Mouse (Mus musculus) brain, adult 2 months (tissue): ENCODE results near the gene Gm12253.

Experiments used
- DNase-seq: peaks from one replicate; pipeline ENCODE4 v3.0.0; 2011; ENCODE audit warnings: low read depth, low spot score

Gene Gm12253

DNA sequence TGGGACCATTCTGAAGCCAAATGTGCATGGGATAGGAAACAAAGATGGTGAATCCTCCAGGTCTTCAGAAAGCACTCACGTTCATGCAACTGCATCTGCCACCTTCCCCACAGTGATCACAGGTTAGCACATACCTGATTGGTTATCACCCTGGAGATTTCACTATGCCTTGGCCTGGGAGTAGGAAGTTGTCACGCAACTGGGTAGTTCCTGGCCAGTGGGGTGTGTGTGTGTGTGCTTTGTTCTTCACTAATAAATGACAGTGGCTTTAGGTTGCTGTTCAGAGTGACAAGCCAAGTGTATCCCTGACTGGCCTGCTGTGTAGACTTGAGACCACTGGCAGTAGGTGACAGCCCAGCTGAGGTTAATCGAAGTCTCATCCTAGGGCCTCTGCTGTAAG, at the start of gene Gm12253:
Gm12253 (plus strand) TSS at position 301 of the 400 bp plus-strand sequence.
- DNase-seq, result no peak

GRCm38 (mm10) chr11:58399985-58400645, 32.2 kb upstream of the Gm12253 start:
- DNase-seq, result peak; percentile 12

GRCm38 (mm10) chr11:58400655-58401054, 31.7 kb upstream of the Gm12253 start:
- no peak for DNase-seq

- no peak for DNase-seq
Observed at GRCm38 (mm10) chr11:58408066-58408465, 24.3 kb upstream of the Gm12253 start.

- DNase-seq, result peak; percentile 48
Observed at GRCm38 (mm10) chr11:58418336-58418735, 14.0 kb upstream of the Gm12253 start.

DNA sequence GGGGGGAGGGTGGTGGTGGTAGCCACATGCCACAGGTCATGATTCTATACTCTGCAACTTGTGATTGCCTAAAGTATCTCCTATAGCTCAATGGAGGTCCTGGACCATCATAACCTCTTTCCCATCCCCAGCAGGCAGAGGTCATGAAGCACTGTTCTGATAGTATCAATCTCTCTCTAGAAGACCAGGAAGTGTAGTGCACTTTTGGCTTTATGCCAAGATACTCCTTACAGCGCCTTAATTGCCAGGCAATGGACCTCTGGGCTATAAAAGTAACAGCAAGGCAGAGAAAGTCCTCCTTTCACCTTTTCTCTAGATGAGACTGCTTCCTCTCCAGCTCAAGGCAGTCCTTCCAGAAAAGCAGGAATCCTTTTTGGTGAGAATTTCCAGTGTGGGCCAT, 11.5 kb upstream of the Gm12253 start, which contains the start of gene 1810065E05Rik:
1810065E05Rik (plus strand) TSS at position 297 of the 400 bp plus-strand sequence.
- no peak for DNase-seq

GRCm38 (mm10) chr11:58437866-58438265, 5.5 kb downstream of the Gm12253 start:
- no peak for DNase-seq

- DNase-seq, result no peak
Observed at GRCm38 (mm10) chr11:58452759-58453158, 20.4 kb downstream of the Gm12253 start, which contains the start of gene Lypd9. TSS of gene Lypd9 (minus strand) at chr11:58452923.

GRCm38 (mm10) chr11:58453592-58453991, 21.2 kb downstream of the Gm12253 start:
- no peak for DNase-seq

- no peak for DNase-seq
Observed at GRCm38 (mm10) chr11:58462170-58462569, 29.8 kb downstream of the Gm12253 start, which contains the start of gene Olfr30. TSS of gene Olfr30 (minus strand) at chr11:58462270.
